Mouse (Mus musculus) kidney, adult 2 months (tissue): ENCODE data around the gene Gm20683. TPM values are rescaled to one million over a fixed set of nuclear protein-coding genes. Genes with fewer than 3 reads are reported as not detected.

Source experiments
- DNase-seq: peaks from one replicate; pipeline ENCODE4 v3.0.0; 2021
- H3K27ac ChIP-seq: fragments of 200-500 bp; 2 replicates; pipeline ENCODE4 v1.5.1; 2012; ENCODE audit warnings: low read depth, low read length, control low read depth, inconsistent platforms; ENCODE audit not compliant: insufficient read depth
- H3K27me3 ChIP-seq: fragments of 200-500 bp; replicated peaks from 2 replicates; pipeline ENCODE4 v1.6.1; 2012; ENCODE audit warnings: mild to moderate bottlenecking, moderate library complexity, low read length, inconsistent platforms; ENCODE audit not compliant: control insufficient read depth, insufficient read depth
- H3K36me3 ChIP-seq: fragments of 200-500 bp; 2 replicates; pipeline ENCODE4 v1.6.1; 2012; ENCODE audit warnings: mild to moderate bottlenecking, moderate library complexity, low read length, inconsistent platforms; ENCODE audit not compliant: control insufficient read depth, insufficient read depth
- H3K4me1 ChIP-seq: fragments of 200-500 bp; 2 replicates; pipeline ENCODE4 v1.6.1; 2011; ENCODE audit warnings: low read length; ENCODE audit not compliant: control insufficient read depth, insufficient read depth
- H3K4me3 ChIP-seq: fragments of 200-500 bp; 2 replicates; pipeline ENCODE4 v1.5.1; 2011; ENCODE audit warnings: mild to moderate bottlenecking, low read depth, low read length, control low read depth; ENCODE audit not compliant: insufficient read depth
- CTCF ChIP-seq: fragments of 200-500 bp; conservative IDR thresholded peaks from 2 replicates; pipeline ENCODE4 v1.5.1; 2011; ENCODE audit warnings: low read depth, mild to moderate bottlenecking, control low read depth, low read length, moderate library complexity, mixed read lengths; ENCODE audit not compliant: insufficient read depth, insufficient read length
- POLR2A ChIP-seq: fragments of 200-500 bp; IDR thresholded peaks from one replicate; pipeline ENCODE4 v1.6.1; 2011; ENCODE audit warnings: low read depth, low read length, control low read depth
- WGBS: fragments of 180-500 bp; shearing (Covaris S2); methylation state at CpG from one replicate; pipeline ENCODE4 v1.1.7; 2018; 5-methylcytosine and 5-hydroxymethylcytosine counted together
- polyA plus RNA-seq: library from polyadenylated mRNA; depleted of rRNA; stranded (reverse); fragments of >200 nt; gene quantifications from 2 replicates; pipeline ENCODE4 v1.2.3, GENCODE M21; 2012

Gene Gm20683
- polyA plus RNA-seq, 1 experiment: 26.3 TPM

DNA sequence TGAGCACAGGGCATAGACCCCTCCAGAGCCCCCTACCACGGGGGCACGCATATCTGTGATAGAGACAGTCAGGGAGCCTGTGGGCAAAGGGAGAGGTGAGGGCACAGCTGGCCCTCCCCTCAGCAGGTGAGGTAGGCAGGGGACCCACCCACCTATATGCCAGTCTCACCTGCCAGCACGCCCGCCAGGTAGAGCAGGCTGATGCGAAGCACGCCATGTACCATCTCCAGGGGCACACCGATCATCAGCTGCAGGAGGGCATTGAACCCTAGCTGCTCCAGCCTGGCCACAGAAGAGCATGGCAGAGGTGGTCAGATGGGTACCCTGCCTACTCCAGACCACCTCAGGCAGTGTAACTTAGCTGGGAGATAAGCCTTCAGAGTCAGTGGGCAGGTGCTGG is 6.3 kb downstream of the Gm20683 start:
- TF ChIP-seq CTCF (no peak), POLR2A (no peak)
- no peaks in the 10 kb centered on the region for H3K27me3 ChIP-seq
- no peak overlapping the region for H3K27ac ChIP-seq
- H3K4me3 ChIP-seq: peak overlapping the region; percentile 74; the same call in 1 of the 2 replicates
- H3K36me3 ChIP-seq: no peaks in the 10 kb centered on the region; the same call in 1 of the 2 replicates
- DNase-seq: peak; percentile 14
- 60% methylated on average over 7 of the region's 7 CpGs for WGBS
- H3K4me1 ChIP-seq: peaks cover 38% of the 10 kb centered on the region

GRCm38 (mm10) chr17:25834595-25835222 is 6.9 kb downstream of the Gm20683 start:
- H3K4me3 ChIP-seq: peak overlapping the region; percentile 74
- peaks cover 38% of the 10 kb centered on the region for H3K4me1 ChIP-seq
- H3K36me3 ChIP-seq: no peaks in the 10 kb centered on the region; the same call in 1 of the 2 replicates
- H3K27ac ChIP-seq: peak overlapping the region; percentile 8; the same call in 1 of the 2 replicates
- no peaks in the 10 kb centered on the region for H3K27me3 ChIP-seq
- TF ChIP-seq POLR2A (no peak), CTCF (no peak)
- DNase-seq: peak; percentile 12
- 41% methylated on average over 12 of the region's 12 CpGs for WGBS

DNA sequence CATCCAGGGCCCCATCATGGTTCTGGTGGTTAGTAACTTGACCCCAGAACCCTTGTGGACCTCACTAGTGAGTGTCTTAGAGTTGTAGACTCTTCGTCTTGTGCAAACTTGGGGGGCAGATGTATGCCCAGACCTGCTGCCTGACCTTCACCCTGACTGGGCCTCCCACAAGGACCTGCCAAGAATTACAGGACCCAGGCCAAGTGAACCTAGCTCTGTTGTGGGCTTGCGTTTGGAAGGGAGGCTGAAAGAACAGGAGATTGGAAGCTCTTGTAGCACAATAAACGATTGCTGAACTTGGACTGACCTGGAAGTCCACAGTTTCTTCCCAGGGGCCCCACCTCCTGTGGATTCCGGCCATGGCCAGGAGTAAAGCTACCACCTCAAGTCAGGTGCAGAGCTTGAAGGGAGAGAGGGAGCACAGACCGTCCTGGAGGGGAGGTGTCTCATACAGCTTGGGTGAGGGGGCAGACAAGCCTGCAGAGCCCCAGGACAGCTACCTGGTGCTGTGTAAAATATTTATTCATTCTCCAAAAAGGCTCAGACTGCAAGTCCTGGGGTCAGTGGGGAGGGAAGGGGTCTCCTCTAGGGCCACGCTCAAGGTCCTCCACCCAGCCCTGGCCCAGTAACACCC is 7.5 kb downstream of the Gm20683 start:
- H3K4me1 ChIP-seq: peaks cover 38% of the 10 kb centered on the region
- H3K27me3 ChIP-seq: no peaks in the 10 kb centered on the region
- TF ChIP-seq CTCF (no peak), POLR2A (no peak)
- peak overlapping the region; percentile 74 for H3K4me3 ChIP-seq
- WGBS: 11% methylated on average over 6 of the region's 6 CpGs
- peak overlapping the region; percentile 99 for H3K27ac ChIP-seq
- no peaks in the 10 kb centered on the region; the same call in 1 of the 2 replicates for H3K36me3 ChIP-seq
- peak; percentile 91 for DNase-seq

GRCm38 (mm10) chr17:25833291-25833663 is 8.3 kb downstream of the Gm20683 start, which contains the start of gene Stub1:
Gene Stub1, minus strand, starts transcription at chr17:25833404.
- H3K27me3 ChIP-seq: no peaks in the 10 kb centered on the region
- H3K4me1 ChIP-seq: peaks cover 37% of the 10 kb centered on the region
- peak; percentile 98 for DNase-seq
- H3K36me3 ChIP-seq: no peaks in the 10 kb centered on the region
- H3K27ac ChIP-seq: peak within 1 kb of the TSS; percentile 99
- peak; percentile 69 for TF ChIP-seq POLR2A
- TF ChIP-seq CTCF: no peak
- under 1% methylated on average over 24 of the region's 24 CpGs for WGBS
- H3K4me3 ChIP-seq: peak within 1 kb of the TSS; percentile 76

GRCm38 (mm10) chr17:25832436-25833290 is 8.9 kb downstream of the Gm20683 start:
- Histone ChIP-seq H3K4me3 (peak overlapping the region; percentile 76), H3K4me1 (peaks cover 34% of the 10 kb centered on the region), H3K36me3 (no peaks in the 10 kb centered on the region), H3K27ac (peak overlapping the region; percentile 99), H3K27me3 (no peaks in the 10 kb centered on the region)
- WGBS: under 1% methylated on average over 76 of the region's 77 CpGs
- peak; percentile 100 for DNase-seq
- peak; percentile 27 for TF ChIP-seq POLR2A
- TF ChIP-seq CTCF: no peak

- peak overlapping the region; percentile 76 for H3K4me3 ChIP-seq
- peak; percentile 49 for DNase-seq
- no peak overlapping the region for H3K27ac ChIP-seq
- no peaks in the 10 kb centered on the region for H3K36me3 ChIP-seq
- peaks cover 34% of the 10 kb centered on the region for H3K4me1 ChIP-seq
- H3K27me3 ChIP-seq: no peaks in the 10 kb centered on the region
- TF ChIP-seq POLR2A (no peak), CTCF (no peak)
- 37% methylated on average over 21 of the region's 21 CpGs for WGBS
Observed at GRCm38 (mm10) chr17:25831451-25832281, 9.9 kb downstream of the Gm20683 start.
